Mouse (Mus musculus): ENCODE measurements at regions not wholly inside any gene's neighbourhood (a gene's known extent, or its start where the extent isn't known, plus 50 kb on each side); places are given as distances from the start of the nearest gene placed in this dataset.
A peak's percentile ranks its signal among the peaks of the same experiment; 100 is the strongest.

- no peak for DNase-seq
Observed at GRCm38 (mm10) chr10:67439844-67440243, 95.4 kb upstream of the Egr2 start.

DNA sequence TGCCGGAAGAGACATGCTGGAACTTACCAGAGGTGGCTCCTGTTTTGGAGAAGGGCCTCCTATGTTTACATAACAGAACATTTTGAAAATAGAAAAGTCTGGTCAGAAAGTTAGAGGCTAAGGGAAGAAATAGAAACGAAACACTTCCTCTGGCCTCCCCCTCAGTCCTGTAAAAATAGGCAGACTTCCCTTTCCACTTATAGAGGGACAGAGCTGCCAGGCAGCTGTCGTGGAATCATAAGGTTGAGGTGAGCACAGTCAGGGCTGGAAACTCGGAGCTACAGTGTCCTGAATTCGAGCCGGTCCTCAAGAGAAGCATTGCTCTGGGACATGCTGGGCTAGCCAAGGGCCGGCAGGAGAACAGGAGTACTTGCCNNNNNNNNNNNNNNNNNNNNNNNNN lies 94.0 kb upstream of the Egr2 start:
- no peak for DNase-seq

DNA sequence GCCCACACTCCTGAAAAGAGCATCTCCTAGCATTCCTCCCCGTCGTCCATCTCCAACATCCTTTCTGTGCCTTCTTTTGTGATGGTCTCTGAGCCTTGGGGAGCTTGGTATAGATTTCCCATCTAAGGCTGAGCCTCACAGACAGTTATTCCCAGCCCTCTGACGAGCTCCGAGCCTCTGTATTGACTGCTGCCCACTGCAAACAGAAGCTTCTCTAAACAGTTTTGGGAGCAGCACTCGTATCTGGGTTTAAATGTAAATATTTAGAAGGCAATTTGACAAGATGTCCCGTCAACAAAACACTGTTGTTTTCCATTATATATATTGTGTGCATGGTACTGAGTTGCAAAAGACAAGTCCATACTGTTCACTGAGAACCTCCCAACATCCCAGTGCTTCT lies 86.4 kb upstream of the Egr2 start:
- DNase-seq = no peak

DNA sequence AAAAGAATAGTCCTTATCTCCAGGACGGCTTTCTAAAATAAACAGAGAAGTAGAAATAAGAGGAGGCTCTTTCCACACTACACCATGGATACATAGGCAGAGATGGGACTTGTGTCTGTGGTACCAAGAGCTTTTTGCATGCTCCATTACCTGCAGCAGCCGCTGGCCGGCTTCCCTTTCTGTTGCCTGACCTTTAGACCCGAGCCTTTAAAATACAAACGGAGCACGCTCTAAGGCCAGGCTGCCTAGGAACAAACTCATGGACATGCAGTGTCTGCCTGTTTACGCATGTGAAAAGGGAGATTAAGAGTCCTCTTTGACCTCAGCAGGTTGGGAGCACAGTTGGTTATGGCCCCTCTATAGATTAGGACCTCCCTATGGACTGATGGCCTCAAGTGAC lies 81.1 kb upstream of the Egr2 start:
- DNase-seq = peak; percentile 63 to 71

DNA sequence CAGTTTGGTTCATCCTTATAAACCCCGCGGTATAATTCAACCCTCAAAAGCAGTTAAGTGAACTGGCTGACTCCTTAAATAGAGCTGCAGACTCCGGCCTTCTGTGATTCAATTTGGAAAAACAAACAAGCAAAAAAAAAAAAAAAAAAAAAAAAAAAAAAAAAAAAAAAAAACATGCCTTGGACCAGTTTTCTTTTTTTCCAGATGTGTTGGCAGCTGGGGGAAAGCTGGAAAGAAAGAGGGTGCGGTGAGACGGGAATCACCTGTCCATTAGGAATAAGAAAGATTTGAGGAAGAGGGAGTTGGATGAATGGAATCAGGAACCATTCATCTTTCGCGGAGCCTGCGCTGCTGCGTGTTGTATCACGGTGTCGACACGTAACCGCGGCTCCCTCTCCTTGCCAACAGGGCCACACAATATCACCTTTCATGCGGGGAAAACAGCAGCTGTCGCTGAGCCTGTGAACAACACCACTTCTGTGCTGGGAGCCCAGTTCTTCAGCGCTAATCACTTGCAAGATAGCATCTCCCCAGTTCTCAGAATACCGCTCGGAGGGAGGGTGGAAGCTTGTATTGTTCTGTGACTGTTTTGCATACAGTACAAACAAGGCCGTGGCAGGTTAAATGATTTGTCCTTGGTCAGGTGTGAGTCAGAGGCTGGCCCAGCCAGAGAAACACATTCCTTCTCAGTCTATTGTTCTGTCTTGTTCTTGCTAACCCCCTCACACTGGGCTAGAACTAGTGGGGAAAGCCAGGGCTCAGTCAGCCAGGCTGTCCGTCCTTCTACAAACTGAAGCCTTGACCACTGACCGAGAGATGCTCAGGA lies 76.6 kb upstream of the Egr2 start:
- DNase-seq = no peak

DNA sequence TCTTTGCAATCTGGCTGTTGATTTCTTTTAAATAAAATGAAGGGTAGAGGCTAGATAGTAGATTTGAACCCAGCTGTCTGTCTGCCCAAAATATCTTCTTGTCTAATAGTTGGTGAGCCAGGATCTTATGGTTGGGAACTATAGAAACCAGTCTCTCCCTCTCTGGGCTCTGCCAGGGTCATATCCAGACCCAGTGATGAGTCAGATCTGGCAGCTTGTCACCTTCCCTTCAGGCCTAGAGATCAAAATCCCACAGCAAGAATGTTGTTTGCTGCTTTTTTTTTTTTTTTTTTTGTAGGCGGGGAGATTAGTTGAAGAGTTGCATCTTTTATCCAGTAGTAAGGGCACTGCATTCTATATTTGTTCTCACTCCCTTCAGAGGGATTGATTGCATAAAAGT lies 74.0 kb upstream of the Egr2 start:
- no peak for DNase-seq

GRCm38 (mm10) chr10:67461862-67462261 lies 73.4 kb upstream of the Egr2 start:
- DNase-seq = no peak

- DNase-seq = no peak
Observed at GRCm38 (mm10) chr10:67468724-67469123, 66.6 kb upstream of the Egr2 start.

DNA sequence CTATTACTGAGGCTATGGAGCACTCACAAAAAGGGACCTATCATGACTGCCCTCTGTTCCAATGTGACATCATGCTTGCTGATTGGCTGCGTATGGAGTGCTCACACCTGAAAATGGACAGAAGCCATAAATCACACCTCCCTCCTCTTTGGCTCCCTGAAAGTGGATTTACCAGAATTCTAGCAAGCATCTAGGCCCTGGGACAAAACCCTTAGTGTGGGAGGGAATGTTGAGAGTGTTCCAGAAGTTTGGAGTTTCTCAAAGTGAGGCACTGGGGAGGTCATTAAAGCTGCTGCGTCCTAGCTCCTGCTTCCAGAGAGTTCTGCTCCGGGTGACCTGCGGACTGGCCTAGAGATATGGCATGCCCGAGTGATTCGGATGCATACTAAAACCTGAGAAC lies 62.3 kb upstream of the Egr2 start:
- no peak for DNase-seq

GRCm38 (mm10) chr10:67474336-67474735 lies 60.9 kb upstream of the Egr2 start:
- DNase-seq = peak; percentile 5 to 12

DNA sequence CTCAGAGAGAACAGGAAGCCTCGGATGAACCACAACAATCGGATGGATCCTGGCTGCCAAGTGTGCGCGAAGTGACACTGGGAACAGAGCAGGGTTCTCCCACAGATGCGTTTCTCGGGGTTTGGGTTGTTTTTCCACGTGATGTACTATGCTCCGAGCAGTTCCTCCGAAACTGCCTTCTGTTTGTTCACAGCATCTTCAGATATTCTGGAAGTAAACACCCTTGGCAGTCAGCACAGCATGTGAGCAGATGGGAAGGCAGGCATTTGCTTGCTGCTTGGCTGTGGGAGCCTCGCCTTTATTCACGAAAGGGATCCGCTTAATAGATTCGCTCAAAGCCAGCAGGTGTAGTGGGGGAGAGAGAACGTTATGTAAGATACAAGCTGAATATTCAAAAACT lies 53.0 kb upstream of the Egr2 start:
- no peak for DNase-seq

DNA sequence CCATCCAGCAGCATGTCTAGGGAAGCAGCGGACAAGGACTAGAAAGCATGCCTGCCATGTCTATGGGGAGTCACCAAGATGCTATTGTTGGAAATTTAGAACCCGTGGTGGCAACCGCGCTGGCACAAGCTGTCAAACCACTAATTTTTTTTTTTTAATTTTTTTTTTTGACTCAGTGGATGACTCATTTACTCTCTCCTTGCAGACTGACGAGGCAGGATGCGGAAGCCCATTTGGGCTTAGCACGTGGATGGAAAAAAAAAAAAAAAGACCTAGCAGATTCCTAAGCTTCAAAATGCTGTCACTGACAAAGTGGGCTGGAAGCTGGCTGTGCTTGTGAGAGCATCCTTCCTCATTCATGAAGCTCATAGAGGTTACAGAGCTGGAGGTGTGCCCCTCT lies 51.9 kb upstream of the Egr2 start:
- no peak for DNase-seq

GRCm38 (mm10) chr10:67484091-67484745 lies 51.1 kb upstream of the Egr2 start:
- DNase-seq = no peak
